Comparison of ENCODE assay signal across 9 mouse cellular contexts in the genomic region with DNA sequence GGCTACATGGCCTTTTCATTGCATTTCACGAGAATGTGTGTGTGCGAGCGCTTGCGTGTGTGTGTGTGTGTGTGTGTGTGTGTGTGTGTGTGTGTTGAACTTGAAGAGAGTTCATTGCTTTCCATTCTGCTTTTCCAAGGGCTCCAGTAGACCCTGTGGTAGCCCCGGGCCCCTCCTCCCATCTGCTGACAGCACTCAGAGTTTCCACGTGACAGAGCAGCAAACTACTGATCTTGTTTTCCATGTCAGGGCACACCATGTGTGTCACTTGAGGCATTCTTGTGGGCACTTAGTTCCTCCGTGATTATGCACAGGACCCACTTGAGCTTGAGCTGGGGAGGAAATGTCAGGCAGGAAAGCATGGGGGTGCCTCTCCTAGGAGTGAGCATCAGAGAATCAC.
DNase-seq lines count a peak whose midpoint lies in the region; ATAC-seq and TF ChIP-seq lines count a peak whose summit lies in the region.
"Had no signal": no experiment of that assay in that cellular context is flagged by ENCODE, and none has a peak within 500 bp of the region (broad histone marks: within the 10 kb centered on the region; RNA-seq: fewer than 3 reads in every experiment).

No protein-coding gene starts in this region.

- H3K4me2 ChIP-seq in heart, embryonic 14.5 days (ENCODE audit: low read length): no peak overlapping the region
- H3K4me2 ChIP-seq in embryonic facial prominence, embryonic 15.5 days (replicated peaks): no peak overlapping the region
- no peak overlapping the region for H3K4me2 ChIP-seq in lung, postnatal 0 days (replicated peaks; ENCODE audit: low read depth, low read length)
- H3K4me2 ChIP-seq in intestine, postnatal 0 days (replicated peaks; ENCODE audit: low read depth): no peak overlapping the region
- H3K4me2 ChIP-seq: stomach, embryonic 15.5 days had no signal

- DNase-seq in heart, postnatal 14 days: no peak
- DNase-seq in CD4-positive helper T cell, adult 2 months (ENCODE audit: low read depth, low spot score): peak; percentile 60
- DNase-seq in lung, postnatal 0 days (ENCODE audit: low spot score): peak; percentile 78
- no peak for DNase-seq in layer of hippocampus, adult 2 months (ENCODE audit: low spot score in 2 of 2)
- no peak for DNase-seq in ovary, postnatal 10 days (ENCODE audit: low spot score)

- no peak for TF ChIP-seq CTCF in lung, postnatal 0 days (IDR thresholded peaks at IDR 0.05)
- no peak for TF ChIP-seq CTCF in intestine, postnatal 0 days (IDR thresholded peaks at IDR 0.05; ENCODE audit: low read depth)
- no peak for TF ChIP-seq CTCF in layer of hippocampus, adult 2 months (conservative IDR thresholded peaks at IDR 0.05)

- H3K27ac ChIP-seq in heart, embryonic 14.5 days (replicated peaks in 1 of 2; ENCODE audit: control insufficient read depth in 1 of 2, insufficient read depth in 1 of 2, low read depth in 2 of 2, low read length in 2 of 2): no peak overlapping the region
- no peak overlapping the region for H3K27ac ChIP-seq in embryonic facial prominence, embryonic 15.5 days (replicated peaks)
- no peak overlapping the region for H3K27ac ChIP-seq in lung, postnatal 0 days (ENCODE audit: low read length)
- no peak overlapping the region for H3K27ac ChIP-seq in intestine, postnatal 0 days (ENCODE audit: low read depth, low read length)
- H3K27ac ChIP-seq in layer of hippocampus, adult 2 months: no peak overlapping the region
- H3K27ac ChIP-seq: stomach, embryonic 15.5 days had no signal

- H3K27me3 ChIP-seq in heart, embryonic 14.5 days (ENCODE audit: control insufficient read depth, insufficient read depth, low read length): peaks cover 73% of the 10 kb centered on the region
- H3K27me3 ChIP-seq in embryonic facial prominence, embryonic 15.5 days: no peaks in the 10 kb centered on the region
- H3K27me3 ChIP-seq in lung, postnatal 0 days (replicated peaks; ENCODE audit: insufficient read depth, low read length): no peaks in the 10 kb centered on the region
- H3K27me3 ChIP-seq in intestine, postnatal 0 days (replicated peaks; ENCODE audit: control insufficient read depth, insufficient read depth, low read length): no peaks in the 10 kb centered on the region
- H3K27me3 ChIP-seq: stomach, embryonic 15.5 days had no signal

- peaks cover 13 to 29% of the 10 kb centered on the region in 2 experiments for H3K4me1 ChIP-seq in heart, embryonic 14.5 days (ENCODE audit: control insufficient read depth in 2 of 2, insufficient read depth in 2 of 2, low read length in 2 of 2)
- peaks cover 73% of the 10 kb centered on the region for H3K4me1 ChIP-seq in embryonic facial prominence, embryonic 15.5 days
- peaks cover 17% of the 10 kb centered on the region; the same call in 1 of the 2 replicates for H3K4me1 ChIP-seq in lung, postnatal 0 days (ENCODE audit: insufficient read depth, low read depth, low read length)
- peaks cover 12% of the 10 kb centered on the region; the same call in 1 of the 2 replicates for H3K4me1 ChIP-seq in intestine, postnatal 0 days (replicated peaks; ENCODE audit: control insufficient read depth, insufficient read depth, low read length)

- H3K4me3 ChIP-seq in heart, embryonic 14.5 days (ENCODE audit: control insufficient read depth in 1 of 2, insufficient read depth in 1 of 2, low read depth in 1 of 2, low read length in 2 of 2): no peak overlapping the region
- H3K4me3 ChIP-seq in embryonic facial prominence, embryonic 15.5 days (replicated peaks): no peak overlapping the region
- H3K4me3 ChIP-seq in lung, postnatal 0 days (ENCODE audit: low read depth, low read length): no peak overlapping the region
- H3K4me3 ChIP-seq in intestine, postnatal 0 days (ENCODE audit: low read depth, low read length): no peak overlapping the region
- no peak overlapping the region for H3K4me3 ChIP-seq in layer of hippocampus, adult 2 months
- H3K4me3 ChIP-seq: stomach, embryonic 15.5 days had no signal

- WGBS in heart, embryonic 14.5 days: 49% methylated on average over 7 of the region's 7 CpGs
- WGBS in embryonic facial prominence, embryonic 15.5 days: 28% methylated on average over 7 of the region's 7 CpGs
- 49% methylated on average over 7 of the region's 7 CpGs for WGBS in lung, postnatal 0 days
- WGBS in intestine, postnatal 0 days: 78% methylated on average over 7 of the region's 7 CpGs

- ATAC-seq in heart, embryonic 14.5 days (ENCODE audit: insufficient number of reproducible peaks, insufficient read depth, low FRiP score, low read depth): peak; percentile 71
- 0 out of 2 replicates have a peak, but pooled peaks have one; percentile 26 for ATAC-seq in embryonic facial prominence, embryonic 15.5 days (ENCODE audit: insufficient number of reproducible peaks, low FRiP score, low TSS enrichment, low read depth)
- ATAC-seq in lung, postnatal 0 days: peak; percentile 85
- ATAC-seq in intestine, postnatal 0 days: no peak

- no peak overlapping the region for H3K9ac ChIP-seq in heart, embryonic 14.5 days (ENCODE audit: low read length)
- no peak overlapping the region for H3K9ac ChIP-seq in embryonic facial prominence, embryonic 15.5 days
- no peak overlapping the region for H3K9ac ChIP-seq in lung, postnatal 0 days (replicated peaks; ENCODE audit: low read depth)
- H3K9ac ChIP-seq in intestine, postnatal 0 days (ENCODE audit: low read depth, low read length): no peak overlapping the region
- H3K9ac ChIP-seq: stomach, embryonic 15.5 days had no signal

- no peaks in the 10 kb centered on the region for H3K9me3 ChIP-seq in heart, embryonic 14.5 days (ENCODE audit: control insufficient read depth, low read length)
- H3K9me3 ChIP-seq in embryonic facial prominence, embryonic 15.5 days (replicated peaks): no peaks in the 10 kb centered on the region
- no peaks in the 10 kb centered on the region for H3K9me3 ChIP-seq in lung, postnatal 0 days (ENCODE audit: low read length)
- no peaks in the 10 kb centered on the region for H3K9me3 ChIP-seq in intestine, postnatal 0 days (ENCODE audit: control insufficient read depth)
- H3K9me3 ChIP-seq: stomach, embryonic 15.5 days had no signal

- intact Hi-C loops in heart, postnatal 14 days (cut with DNase I): loop anchor here (5.0 kb wide), 1 partner anchor 80 kb away; no protein-coding TSS in a partner anchor

- H3K36me3 ChIP-seq in heart, embryonic 14.5 days (ENCODE audit: control insufficient read depth, insufficient read depth, low read length): no peaks in the 10 kb centered on the region
- no peaks in the 10 kb centered on the region for H3K36me3 ChIP-seq in embryonic facial prominence, embryonic 15.5 days
- H3K36me3 ChIP-seq in lung, postnatal 0 days (ENCODE audit: insufficient read depth, low read length): no peaks in the 10 kb centered on the region
- no peaks in the 10 kb centered on the region for H3K36me3 ChIP-seq in intestine, postnatal 0 days (ENCODE audit: control insufficient read depth, insufficient read depth)
- H3K36me3 ChIP-seq: stomach, embryonic 15.5 days had no signal

- TF ChIP-seq EP300 in lung, postnatal 0 days (IDR thresholded peaks at IDR 0.05): peak; percentile 50

Comparison
In these comparisons a context has a peak if more than half of its experiments do, and no peak if none do; other contexts are left out.
1. DNase-seq: peak in CD4-positive helper T cell, adult 2 months (single experiment) and lung, postnatal 0 days (single experiment); none in heart, postnatal 14 days (0 of 2), layer of hippocampus, adult 2 months (0 of 2) and ovary, postnatal 10 days (single experiment).